Comparison of ENCODE assay signal across 23 mouse cellular contexts in the genomic region with DNA sequence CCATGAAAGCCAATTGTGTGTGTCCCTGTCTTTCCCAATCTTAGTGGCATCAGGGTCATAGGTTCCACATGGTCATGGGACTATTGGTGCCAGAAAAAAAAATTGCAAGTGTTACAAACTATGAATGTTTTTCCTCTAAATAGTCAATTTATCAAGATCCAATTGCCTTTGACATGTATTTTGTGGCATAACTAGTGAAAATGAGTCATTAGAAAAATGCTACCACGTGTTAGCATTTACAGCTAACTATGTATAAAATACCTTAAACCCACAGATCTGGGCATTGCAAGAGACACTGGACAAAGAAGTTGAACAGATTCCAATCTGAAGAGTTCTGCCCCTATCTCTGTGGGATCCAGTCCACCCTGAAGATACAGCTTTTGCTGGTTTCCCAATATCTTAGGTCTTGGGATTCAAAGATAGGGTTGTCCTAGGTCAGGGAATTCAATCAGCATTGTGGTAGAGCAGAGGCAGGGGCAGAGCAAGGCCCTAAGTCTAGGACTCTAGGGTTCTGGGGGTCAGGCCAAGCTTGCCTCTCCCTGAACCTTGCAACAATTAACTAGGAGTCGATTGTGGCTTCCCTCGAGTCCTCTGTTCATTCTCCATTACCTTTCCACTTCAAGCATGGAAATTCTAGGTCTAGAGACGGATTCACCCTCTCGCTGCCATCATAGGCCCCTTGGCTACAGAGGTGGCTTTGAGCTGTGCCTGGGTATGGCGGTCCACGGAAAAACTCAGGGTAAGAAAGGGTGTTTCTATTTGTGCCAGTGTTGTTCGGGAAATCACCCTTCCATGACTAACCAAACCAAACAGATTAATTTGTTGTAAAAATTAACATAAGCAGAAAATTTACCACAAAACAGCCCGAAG.
DNase-seq lines count a peak whose midpoint lies in the region; ATAC-seq and TF ChIP-seq lines count a peak whose summit lies in the region.
"Had no signal": no experiment of that assay in that cellular context is flagged by ENCODE, and none has a peak within 500 bp of the region (broad histone marks: within the 10 kb centered on the region; RNA-seq: fewer than 3 reads in every experiment).

No protein-coding gene starts in this region.

- H3K36me3 ChIP-seq in lung, postnatal 0 days (ENCODE audit: insufficient read depth, low read length) = no peaks in the 10 kb centered on the region
- H3K36me3 ChIP-seq: forebrain, embryonic 10.5 days; heart, embryonic 15.5 days; intestine, embryonic 15.5 days; liver, embryonic 13.5 days had no signal

- no peak for TF ChIP-seq CTCF in lung, postnatal 0 days (IDR thresholded peaks at IDR 0.05)
- TF ChIP-seq CTCF in lung, adult 2 months (IDR thresholded peaks at IDR 0.05; ENCODE audit: insufficient read depth, low read length) = no peak

- peak overlapping the region; percentile 54; the same call in 1 of the 2 replicates for H3K27ac ChIP-seq in lung, postnatal 0 days (ENCODE audit: low read length)
- H3K27ac ChIP-seq: forebrain, embryonic 10.5 days; heart, embryonic 15.5 days; intestine, embryonic 15.5 days; left cerebral cortex, adult 2 months; liver, embryonic 13.5 days; macrophage had no signal

- 82% methylated on average over 9 of the region's 9 CpGs for WGBS in lung, postnatal 0 days
- 89% methylated on average over 9 of the region's 9 CpGs for WGBS in lung, adult 2 months

- H3K9ac ChIP-seq in lung, postnatal 0 days (replicated peaks; ENCODE audit: low read depth) = no peak overlapping the region
- H3K9ac ChIP-seq: forebrain, postnatal 0 days; heart, embryonic 15.5 days; intestine, embryonic 15.5 days; liver, embryonic 13.5 days; lung, embryonic 14.5 days had no signal

- no peaks in the 10 kb centered on the region for H3K4me1 ChIP-seq in lung, postnatal 0 days (ENCODE audit: insufficient read depth, low read depth, low read length)
- no peaks in the 10 kb centered on the region for H3K4me1 ChIP-seq in lung, adult 2 months (ENCODE audit: control insufficient read depth, insufficient read depth, low read length)
- H3K4me1 ChIP-seq: liver, embryonic 13.5 days had no signal

- no peak for TF ChIP-seq POLR2A in lung, adult 2 months (IDR thresholded peaks at IDR 0.05; ENCODE audit: borderline replicate concordance, extremely low read depth, low read depth, low read length)

- no peak overlapping the region for H3K4me2 ChIP-seq in lung, postnatal 0 days (replicated peaks; ENCODE audit: low read depth, low read length)
- H3K4me2 ChIP-seq: heart, embryonic 15.5 days; intestine, embryonic 15.5 days; liver, embryonic 13.5 days; lung, embryonic 14.5 days had no signal

- H3K9me3 ChIP-seq in lung, postnatal 0 days (ENCODE audit: low read length) = no peaks in the 10 kb centered on the region
- H3K9me3 ChIP-seq: forebrain, embryonic 10.5 days; heart, embryonic 15.5 days; intestine, embryonic 15.5 days; liver, embryonic 13.5 days had no signal

- H3K27me3 ChIP-seq in lung, postnatal 0 days (replicated peaks; ENCODE audit: insufficient read depth, low read length) = no peaks in the 10 kb centered on the region
- H3K27me3 ChIP-seq: heart, embryonic 15.5 days; intestine, embryonic 15.5 days; liver, embryonic 13.5 days had no signal

- H3K4me3 ChIP-seq in lung, postnatal 0 days (ENCODE audit: low read depth, low read length) = no peak overlapping the region
- no peak overlapping the region for H3K4me3 ChIP-seq in lung, adult 2 months (replicated peaks; ENCODE audit: extremely low read depth, low read depth, low read length)
- H3K4me3 ChIP-seq: forebrain, embryonic 10.5 days; heart, embryonic 15.5 days; intestine, embryonic 15.5 days; left cerebral cortex, adult 2 months; liver, embryonic 13.5 days had no signal

- TF ChIP-seq EP300 in lung, postnatal 0 days (IDR thresholded peaks at IDR 0.05) = no peak

- ATAC-seq in lung, postnatal 0 days = no peak
- ATAC-seq: forebrain, postnatal 0 days; hindbrain, embryonic 16.5 days; intestine, embryonic 15.5 days had no signal

- DNase-seq in kidney, adult 18-20 months = peak; percentile 51
- no peak for DNase-seq in kidney, postnatal 10 days
- DNase-seq in lung, postnatal 0 days (ENCODE audit: low spot score) = no peak
- no peak for DNase-seq in lung, adult 2 months
- DNase-seq in Muller cell, postnatal 12 days (ENCODE audit: inconsistent ontology term) = peak; percentile 30
- peak; percentile 24 to 63 for DNase-seq in kidney, postnatal 25 days
- no peak for DNase-seq in spleen, adult 18-20 months
- DNase-seq: adrenal gland, postnatal 36 days; B cell, adult 2 months; cerebellum, adult 11 months; cerebellum, adult 9-11 months; forebrain, postnatal 0 days; gastrocnemius, postnatal 36 days; heart, postnatal 36 days; liver, embryonic 13.5 days; thymus, postnatal 14 days had no signal

Comparison
In these comparisons a context has a peak if more than half of its experiments do, and no peak if none do; other contexts are left out.
1. DNase-seq: peak in kidney, adult 18-20 months (single experiment), Muller cell, postnatal 12 days (single experiment) and kidney, postnatal 25 days (2 of 2); none in kidney, postnatal 10 days (single experiment), lung, postnatal 0 days (single experiment), lung, adult 2 months (single experiment) and spleen, adult 18-20 months (0 of 2).